Mouse (Mus musculus) spleen, postnatal 10 days (tissue): ENCODE data around the gene Pnmal2.

Experiments
- DNase-seq, 2 experiments: peaks; one replicate each; pipeline ENCODE4 v3.0.0; 2021 to 2022; ENCODE audit warnings: low spot score in 2 of 2

Gene Pnmal2

DNA sequence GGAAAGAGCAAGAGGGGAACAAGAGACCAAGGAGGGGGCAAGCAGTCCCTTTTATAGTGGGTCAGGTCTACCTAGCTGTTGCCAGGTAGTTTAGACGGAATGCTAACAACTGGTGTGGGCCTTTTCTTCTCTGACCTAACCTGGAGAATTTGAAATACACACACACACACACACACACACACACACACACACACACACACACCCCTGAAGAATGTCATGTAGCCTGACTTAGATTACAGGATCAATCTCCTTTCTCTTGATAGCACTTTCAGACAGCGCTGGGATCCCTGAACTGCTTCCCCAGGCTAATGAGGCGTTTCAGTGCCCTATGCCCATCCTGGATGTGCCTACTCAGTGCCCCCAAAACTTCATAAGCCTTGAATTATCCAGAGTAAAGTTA, 34.1 kb downstream of the Pnmal2 start:
- no peak for DNase-seq

DNA sequence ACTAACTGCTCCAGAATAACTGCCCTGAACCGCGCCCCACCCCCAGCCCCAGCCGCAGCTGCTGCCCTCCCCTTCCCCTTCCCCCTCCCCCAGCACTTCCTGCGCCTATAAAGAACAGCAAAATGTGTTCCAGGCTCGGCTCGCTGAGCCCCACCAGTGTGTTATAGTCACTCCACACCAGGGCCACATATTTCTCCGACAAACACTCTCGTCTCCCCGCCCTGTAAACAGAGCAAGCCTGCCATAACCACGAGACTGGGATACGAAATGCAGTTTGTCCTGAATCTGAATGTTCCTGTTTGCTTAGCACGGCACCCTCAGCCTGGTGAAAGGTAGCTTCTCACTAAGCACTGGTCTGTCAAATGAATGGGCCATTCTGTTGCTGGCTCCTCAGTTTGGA, 35.9 kb downstream of the Pnmal2 start:
- DNase-seq, result peak in 1 of 2 experiments; percentile 64

DNA sequence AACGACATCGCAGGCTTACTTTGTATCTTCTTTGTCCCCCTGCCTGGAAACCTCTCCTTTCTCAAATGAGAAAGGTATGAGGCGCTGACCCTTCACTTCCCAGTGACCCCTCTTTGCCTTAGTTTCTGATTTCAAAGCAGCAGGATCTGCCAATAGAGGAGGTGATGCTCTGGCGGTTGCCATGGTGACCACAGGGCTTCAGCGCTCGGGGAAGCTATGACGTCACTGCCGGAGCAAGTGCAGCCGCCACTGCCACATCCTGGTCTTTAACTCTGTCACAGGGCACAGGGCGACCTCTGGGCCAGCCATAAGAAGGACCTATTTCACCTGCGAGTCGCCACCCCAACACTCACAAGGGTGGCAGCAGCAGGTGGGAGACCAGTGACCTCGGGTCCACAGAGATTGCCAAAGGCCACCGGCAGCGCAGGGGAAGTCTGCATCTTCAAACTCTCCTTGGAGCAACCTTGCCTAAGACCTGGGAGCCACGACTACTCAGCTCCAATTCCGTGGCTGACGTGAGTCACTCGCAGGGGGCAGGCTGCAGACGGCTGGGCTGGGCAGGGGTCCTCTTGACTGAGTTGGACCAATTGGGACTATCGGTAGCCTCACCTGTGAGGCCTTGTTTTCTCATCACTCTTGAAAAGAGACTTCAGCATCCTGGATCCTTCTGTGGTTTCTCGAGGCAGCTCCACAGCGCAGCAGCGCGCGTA, 38.5 kb downstream of the Pnmal2 start, which contains the start of gene Gm42372:
Gene Gm42372 (plus strand): TSS at position 228 of the 710 bp plus-strand sequence.
- peak in 1 of 2 experiments; percentile 69 for DNase-seq

DNA sequence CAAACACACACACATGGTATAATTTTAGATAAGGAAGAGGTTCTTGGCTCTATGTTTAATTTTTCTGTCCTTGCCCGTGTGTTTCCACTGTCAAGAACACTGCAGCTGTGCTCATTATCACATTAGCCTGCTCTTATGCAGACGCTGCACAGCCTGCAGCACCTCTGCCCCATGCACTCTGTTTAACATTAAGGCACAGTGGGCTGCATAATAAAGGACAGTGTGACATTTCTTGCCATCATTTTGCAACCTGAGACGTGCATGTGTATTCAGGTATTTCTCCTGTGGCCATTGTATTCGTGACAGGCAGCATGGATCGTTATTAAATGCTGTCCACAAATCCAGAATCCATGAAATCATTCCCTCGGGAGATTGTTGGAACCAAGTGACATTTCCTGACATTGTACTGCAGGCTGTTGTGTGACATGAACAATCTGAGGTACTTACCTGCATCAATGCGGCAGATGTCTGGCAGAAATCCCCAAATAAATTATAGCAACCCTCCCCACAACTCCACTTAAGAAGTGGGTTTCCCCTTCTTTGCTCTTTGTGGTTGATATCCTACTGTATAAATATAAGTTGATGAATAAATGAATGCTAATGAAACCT, 43.2 kb downstream of the Pnmal2 start:
- no peak for DNase-seq

DNA sequence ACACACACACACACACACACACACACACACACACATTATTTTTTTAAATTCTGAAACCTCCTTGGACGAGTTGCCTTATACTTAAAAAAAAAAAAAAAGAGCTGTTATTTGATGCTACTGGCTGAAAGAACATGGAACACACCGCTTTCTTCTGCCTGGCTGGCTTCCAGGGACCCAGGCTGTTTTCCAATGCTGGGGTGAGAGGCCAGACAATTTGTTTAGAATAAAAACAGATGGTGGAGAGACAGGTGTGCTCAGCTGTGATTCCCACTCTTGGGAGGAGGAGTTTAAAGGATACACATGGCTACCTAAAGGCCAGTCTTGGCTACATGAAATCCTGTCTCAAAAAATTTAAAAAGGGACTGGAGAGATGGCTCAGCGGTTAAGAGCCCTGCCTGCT, 43.9 kb downstream of the Pnmal2 start:
- DNase-seq, result no peak

DNA sequence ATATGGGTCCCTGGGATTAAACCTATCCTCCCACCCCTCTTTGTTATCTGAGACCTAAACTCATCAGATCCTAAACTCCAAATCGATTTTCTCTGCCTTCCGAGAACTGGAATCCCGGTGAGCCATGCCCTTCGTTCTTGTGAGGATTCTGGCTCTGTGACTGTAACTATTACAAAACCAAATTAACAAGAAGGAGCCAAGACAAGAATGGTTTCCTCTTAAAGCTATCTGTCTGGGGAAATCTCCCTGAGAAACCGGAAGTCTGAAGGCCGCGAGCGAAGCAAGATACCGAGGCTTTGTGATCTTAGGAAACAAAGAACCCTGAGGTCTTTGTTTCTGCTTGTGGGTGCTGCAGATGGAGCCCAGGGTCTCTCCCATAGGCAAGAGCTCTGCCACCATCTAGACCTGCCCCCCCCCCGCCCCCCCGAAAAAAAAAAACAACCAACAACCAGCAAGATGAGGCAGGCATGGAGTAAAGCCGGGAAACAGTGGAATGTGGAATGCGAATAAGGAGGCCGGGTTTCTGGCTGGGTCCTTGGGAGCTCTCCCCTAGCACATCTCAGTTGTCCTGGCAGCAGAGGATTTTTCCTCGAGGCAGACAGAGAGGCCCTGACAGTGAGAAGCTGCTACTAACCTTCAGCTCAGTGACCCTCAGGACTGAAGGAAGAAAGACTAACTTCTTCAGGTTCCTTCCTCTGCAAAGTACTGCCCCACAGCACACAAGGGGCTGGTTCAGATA, 45.7 kb downstream of the Pnmal2 start:
- no peak for DNase-seq

DNA sequence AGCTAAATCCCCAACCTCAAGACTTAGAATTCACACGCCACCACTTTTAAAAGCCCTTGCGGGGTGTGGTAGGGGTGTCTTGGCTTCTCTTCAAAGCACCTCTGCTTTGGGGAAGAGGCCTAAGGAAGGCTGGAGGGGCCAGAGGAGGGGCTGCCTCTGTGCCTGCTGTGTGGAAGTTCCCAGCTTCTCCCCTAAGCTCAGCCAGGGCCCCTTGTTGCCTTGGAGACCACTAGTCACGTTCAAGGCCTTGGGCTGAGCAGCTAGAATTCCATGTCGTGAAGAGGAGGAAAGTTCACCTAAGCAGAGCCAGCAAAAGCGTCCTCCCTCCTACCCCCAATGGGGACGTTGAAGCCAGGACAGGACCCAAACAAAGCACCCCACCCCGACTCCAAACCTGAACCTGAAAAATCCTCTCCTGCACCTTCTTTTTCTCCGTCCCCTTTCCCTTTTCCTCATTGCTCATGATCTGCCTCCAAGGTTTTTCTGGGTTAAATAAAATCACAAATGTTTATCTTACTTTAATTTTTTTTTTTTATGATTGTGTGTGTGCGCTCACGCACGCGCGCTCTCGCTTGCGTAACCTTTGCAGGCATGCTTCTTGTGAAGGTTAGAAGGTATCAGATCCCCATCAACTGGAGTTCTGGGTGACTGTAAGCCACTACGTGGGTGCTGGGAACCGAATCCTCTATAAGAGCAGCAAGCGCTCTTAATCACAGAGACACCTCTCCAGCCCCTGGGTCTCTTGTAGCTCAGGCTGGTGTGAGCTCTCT, 47.4 kb downstream of the Pnmal2 start:
- no peak for DNase-seq

DNA sequence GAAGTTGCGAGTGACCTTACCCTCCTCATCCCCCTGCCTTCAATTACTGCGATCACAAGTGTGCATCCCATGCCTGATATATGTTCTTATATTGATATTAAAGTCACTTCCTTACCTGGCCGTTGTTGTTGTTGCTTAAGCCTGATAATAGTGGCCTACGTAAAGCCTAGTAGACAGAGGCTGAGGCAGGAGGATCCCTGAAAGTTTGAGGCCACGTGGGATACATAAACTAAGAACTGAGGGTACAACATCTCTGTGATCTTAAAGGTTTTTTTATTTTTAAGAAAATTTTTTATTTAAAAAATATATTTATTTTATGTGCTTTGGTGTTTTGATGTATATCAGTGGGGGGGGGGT, 47.9 kb downstream of the Pnmal2 start, which contains the start of gene Ccdc8:
Gene Ccdc8 (plus strand): TSS at position 258 of the 357 bp plus-strand sequence.
- no peak for DNase-seq

DNA sequence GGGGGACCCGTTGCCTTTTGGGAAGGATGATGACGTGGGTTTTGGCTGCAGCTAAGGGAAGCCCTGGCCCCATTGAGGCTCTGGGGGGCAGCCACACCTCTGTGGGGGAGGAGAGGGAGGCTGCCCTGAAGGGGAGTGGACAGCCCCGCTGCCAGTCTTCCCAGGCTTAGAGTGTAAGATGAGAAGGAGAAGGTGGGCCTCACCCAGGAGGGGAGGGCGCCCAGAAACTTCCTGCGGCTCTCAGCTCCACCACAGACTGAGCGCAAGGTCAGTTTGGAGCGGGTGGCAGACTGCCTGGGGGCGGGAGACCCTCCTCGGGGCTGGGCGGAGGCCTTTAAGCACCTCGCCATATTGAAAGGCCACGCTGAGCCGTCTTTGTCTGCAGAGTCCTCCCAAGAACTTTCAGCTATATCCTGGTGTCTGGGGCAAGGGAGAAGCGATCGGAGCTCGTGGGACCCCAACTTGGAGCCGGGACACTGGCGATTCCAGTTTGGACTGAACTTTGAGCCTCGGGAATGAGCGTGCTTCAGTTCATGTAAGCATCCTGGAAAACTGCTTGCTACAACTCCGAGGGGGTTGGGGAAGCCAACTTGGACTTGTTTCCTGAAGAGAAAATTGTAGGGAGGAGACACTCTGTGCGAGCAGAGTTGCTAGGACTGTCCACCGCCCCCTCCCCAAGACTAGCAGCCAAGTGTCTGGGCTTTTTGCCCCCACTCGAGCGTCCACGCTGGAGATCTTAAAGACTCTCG, 49.3 kb downstream of the Pnmal2 start:
- no peak for DNase-seq

DNA sequence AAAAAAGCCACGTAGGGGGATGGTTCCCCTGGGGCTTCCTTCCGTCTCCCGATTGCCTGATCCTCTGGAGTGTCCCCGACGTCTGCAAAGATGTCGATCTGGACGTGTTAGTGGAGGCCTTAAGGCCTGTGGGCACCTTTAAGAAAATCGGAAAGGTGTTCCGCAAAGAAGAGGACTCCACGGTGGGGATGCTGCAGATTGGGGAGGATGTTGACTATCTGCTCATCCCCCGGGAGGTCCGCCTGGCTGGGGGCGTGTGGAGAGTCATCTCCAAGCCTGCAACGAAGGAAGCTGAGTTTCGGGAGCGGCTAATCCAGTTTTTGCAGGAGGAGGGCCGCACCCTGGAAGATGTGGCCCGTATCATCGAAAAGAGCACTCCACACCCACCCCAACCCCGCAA, 49.9 kb downstream of the Pnmal2 start:
- no peak for DNase-seq

DNA sequence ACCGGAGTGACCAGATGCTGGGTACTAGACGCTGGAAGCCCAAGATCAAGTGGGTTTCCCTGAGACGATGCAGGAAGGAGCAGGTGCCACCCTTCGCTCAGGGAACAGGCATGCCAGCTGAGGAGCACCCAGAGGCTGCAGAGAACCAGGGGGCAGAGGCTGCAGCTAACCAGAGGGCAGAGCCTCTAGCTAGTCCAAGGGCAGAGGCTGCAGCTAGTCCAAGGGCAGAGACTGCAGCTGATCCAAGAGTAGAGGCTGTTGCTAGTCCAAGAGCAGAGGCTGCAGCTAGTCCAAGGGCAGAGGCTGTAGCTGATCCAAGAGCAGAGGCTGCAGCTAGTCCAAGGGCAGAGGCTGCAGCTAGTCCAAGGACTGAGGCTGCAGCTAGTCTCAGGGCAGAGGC, 50.9 kb downstream of the Pnmal2 start:
- DNase-seq, result no peak
